Mouse (Mus musculus) neutrophil, adult 59 days (primary cell): ENCODE measurements around the gene Arnt2. TPM values are rescaled to one million over a fixed set of nuclear protein-coding genes. Genes with fewer than 3 reads are reported as not detected.

Experiments used
- total RNA-seq, 2 experiments: library from RNA; stranded (reverse); gene quantifications; 1 replicate in 1 of 2; 2 replicates in 1 of 2; pipeline ENCODE4 v1.2.4; 2023

Gene Arnt2
- total RNA-seq, result under 1 TPM; 0.04 to 0.15 TPM

GRCm38 (mm10) chr7:84409896-84410521 lies at the start of gene Arnt2:
TSS of gene Arnt2 (minus strand) at chr7:84410176.

Other genes with a start within 250 kb of the Arnt2 start
- not detected for gene Gm2115, start 118.8 kb upstream of the Arnt2 start, total RNA-seq
- gene Fah, start 196.5 kb upstream of the Arnt2 start, total RNA-seq, result 1 to 10 TPM; 2.4 to 2.6 TPM